In genomic region chr1:190270784-190271385, GRCm38 (mm10) we compare ENCODE assay signal across 16 mouse cellular contexts.
"Had no signal": no experiment of that assay in that cellular context is flagged by ENCODE, and none has a peak within 500 bp of the region (broad histone marks: within the 10 kb centered on the region; RNA-seq: fewer than 3 reads in every experiment).

No protein-coding gene starts in this region.

- H3K36me3 ChIP-seq: limb, embryonic 15.5 days; liver, embryonic 13.5 days; lung, embryonic 15.5 days; neural tube, embryonic 12.5 days had no signal

- H3K4me2 ChIP-seq: limb, embryonic 15.5 days; liver, embryonic 13.5 days; lung, embryonic 15.5 days; neural tube, embryonic 12.5 days had no signal

- H3K4me3 ChIP-seq: left cerebral cortex, adult 2 months; limb, embryonic 15.5 days; liver, embryonic 13.5 days; lung, embryonic 15.5 days; megakaryocyte, embryonic 14.5 days; neural tube, embryonic 12.5 days had no signal

- DNase-seq: kidney, adult 11 months; kidney, postnatal 10 days; kidney, postnatal 4 days; liver, embryonic 13.5 days; liver, postnatal 0 days; lung, postnatal 14 days; right cerebral cortex, postnatal 4 days; spleen, adult 18-20 months; thymus, adult 18-20 months; thymus, postnatal 14 days had no signal

- H3K4me1 ChIP-seq: limb, embryonic 15.5 days; liver, embryonic 13.5 days; lung, embryonic 15.5 days; megakaryocyte, embryonic 14.5 days; neural tube, embryonic 12.5 days had no signal

- H3K27ac ChIP-seq: left cerebral cortex, adult 2 months; limb, embryonic 15.5 days; liver, embryonic 13.5 days; lung, embryonic 15.5 days; macrophage; neural tube, embryonic 12.5 days had no signal

- ATAC-seq: liver, postnatal 0 days had no signal

- H3K9me3 ChIP-seq: limb, embryonic 15.5 days; liver, embryonic 13.5 days; lung, embryonic 15.5 days; neural tube, embryonic 12.5 days had no signal

- H3K9ac ChIP-seq: limb, embryonic 15.5 days; liver, embryonic 13.5 days; liver, postnatal 0 days; lung, embryonic 15.5 days; neural tube, embryonic 12.5 days had no signal

- H3K27me3 ChIP-seq: limb, embryonic 15.5 days; liver, embryonic 13.5 days; lung, embryonic 15.5 days; megakaryocyte, embryonic 14.5 days; neural tube, embryonic 12.5 days had no signal
